Mouse (Mus musculus) forebrain, postnatal 0 days (tissue): ENCODE measurements around the gene Nyap1. TPM values are rescaled to one million over a fixed set of nuclear protein-coding genes. Genes with fewer than 3 reads are reported as not detected.
A peak's percentile ranks its signal among the peaks of the same experiment; 100 is the strongest.
"Not testable (repeated sequence)": the region's sequence is repeated elsewhere in the genome, so short reads cannot be mapped to it uniquely, and the experiment has no call there.

ENCODE experiments used
- ATAC-seq: fragments of 200-750 bp; cut with Nextera tagmentation; 2 replicates; pipeline ENCODE4 v1.8.0; 2017; ENCODE audit warnings: mild to moderate bottlenecking, moderate library complexity
- DNase-seq: peaks from one replicate; pipeline ENCODE4 v3.0.0-alpha.2; 2015
- H3K27ac ChIP-seq: fragments of 300-500 bp; sonication (generic); 2 replicates; pipeline ENCODE4 v1.5.1; 2014; ENCODE audit warnings: low read depth, mild to moderate bottlenecking, antibody characterized with exemption, low read length, moderate library complexity, mixed read lengths
- H3K27me3 ChIP-seq: fragments of 300-500 bp; sonication (generic); 2 replicates; pipeline ENCODE4 v1.6.1; 2014; ENCODE audit warnings: mild to moderate bottlenecking, low read length, mixed read lengths; ENCODE audit not compliant: insufficient read depth
- H3K36me3 ChIP-seq: fragments of 300-500 bp; sonication (generic); 2 replicates; pipeline ENCODE4 v1.6.1; 2014; ENCODE audit warnings: mild to moderate bottlenecking, moderate library complexity; ENCODE audit not compliant: insufficient read depth
- H3K4me1 ChIP-seq: fragments of 300-500 bp; sonication (generic); 2 replicates; pipeline ENCODE4 v1.6.1; 2014; ENCODE audit warnings: antibody characterized with exemption; ENCODE audit not compliant: insufficient read depth
- H3K4me2 ChIP-seq: fragments of 300-500 bp; sonication (generic); 2 replicates; pipeline ENCODE4 v1.6.1; 2014; ENCODE audit warnings: low read depth, mild to moderate bottlenecking, moderate library complexity
- H3K4me3 ChIP-seq: fragments of 300-500 bp; sonication (generic); 2 replicates; pipeline ENCODE4 v1.5.1; 2014; ENCODE audit warnings: low read depth, low read length, mixed read lengths
- H3K9ac ChIP-seq: fragments of 300-500 bp; sonication (generic); 2 replicates; pipeline ENCODE4 v1.6.1; 2014; ENCODE audit warnings: mild to moderate bottlenecking
- H3K9me3 ChIP-seq: fragments of 300-500 bp; sonication (generic); 2 replicates; pipeline ENCODE4 v1.6.1; 2016; ENCODE audit warnings: low read length
- CTCF ChIP-seq: sonication (generic); IDR thresholded peaks from 2 replicates; pipeline ENCODE4 v1.5.1; 2016; ENCODE audit warnings: antibody characterized with exemption, control low read depth, low read depth
- WGBS: fragments of 180-500 bp; shearing (Covaris S2); extraction: QIAGEN DNeasy Blood & Tissue Kit; methylation state at CpG from one replicate; pipeline ENCODE4 v1.1.7; 2014; 5-methylcytosine and 5-hydroxymethylcytosine counted together
- polyA plus RNA-seq: library from polyadenylated mRNA; unstranded; fragments of >200 nt; fragmentation: Nextera tagmentation; extraction: Ambion mirVana; gene quantifications from 2 replicates; pipeline ENCODE4 v1.2.1, GENCODE M21; 2015
- total RNA-seq: library from RNA; depleted of rRNA; stranded (reverse); fragments of >200 nt; gene quantifications from 2 replicates; pipeline ENCODE4 v1.2.3, GENCODE M21; 2014

Nyap1 gene
- total and polyA plus RNA-seq, 2 experiments from 2014 or later = 48.9 to 252 TPM

DNA sequence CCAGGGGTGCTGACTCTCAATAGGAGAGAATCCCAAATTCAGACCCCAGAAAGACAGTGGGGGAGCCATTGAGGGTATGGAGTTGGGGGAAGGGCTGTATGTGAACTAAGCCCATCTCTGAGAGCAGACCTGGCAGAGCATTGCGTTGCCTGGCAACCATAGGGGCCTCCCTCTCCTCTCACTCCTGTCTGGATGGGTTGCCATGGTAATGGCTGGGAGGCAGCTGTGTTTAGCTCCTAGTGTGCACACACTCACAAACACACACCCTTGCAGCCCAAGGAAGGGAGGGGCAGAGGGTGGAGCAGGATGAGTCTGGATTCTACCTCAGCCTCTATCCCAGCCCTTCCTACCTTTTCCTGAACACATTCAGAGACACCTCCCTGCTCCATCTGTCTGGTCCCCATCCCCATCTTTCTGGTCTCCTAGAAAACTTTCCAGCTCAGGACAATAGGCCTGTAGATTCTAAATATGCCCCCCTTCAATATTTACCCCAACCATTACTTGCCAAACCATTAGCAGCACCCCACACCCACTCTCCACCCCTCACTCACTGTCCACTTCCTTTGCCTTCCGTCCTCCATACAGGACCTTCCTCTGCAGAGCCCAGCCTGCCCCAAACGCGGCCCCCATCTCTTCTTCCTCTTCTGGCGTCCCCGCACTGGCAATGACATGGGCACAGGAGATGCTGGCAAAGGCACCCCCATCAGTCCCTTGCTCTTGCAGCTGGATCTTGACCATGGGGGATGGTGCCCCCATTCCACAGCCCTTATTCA is 6.9 kb downstream of the Nyap1 start:
- Histone ChIP-seq H3K9me3 (no peaks in the 10 kb centered on the region), H3K9ac (peak overlapping the region; percentile 43), H3K4me2 (peak overlapping the region; percentile 53), H3K36me3 (peaks cover 49% of the 10 kb centered on the region), H3K27me3 (no peaks in the 10 kb centered on the region), H3K27ac (peak overlapping the region; percentile 95), H3K4me1 (peaks cover 37% of the 10 kb centered on the region), H3K4me3 (peak overlapping the region; percentile 19)
- peak; percentile 97 for DNase-seq
- ATAC-seq = peak; percentile 98
- TF ChIP-seq CTCF = peak; percentile 34
- 23% methylated on average over 6 of the region's 6 CpGs for WGBS

DNA sequence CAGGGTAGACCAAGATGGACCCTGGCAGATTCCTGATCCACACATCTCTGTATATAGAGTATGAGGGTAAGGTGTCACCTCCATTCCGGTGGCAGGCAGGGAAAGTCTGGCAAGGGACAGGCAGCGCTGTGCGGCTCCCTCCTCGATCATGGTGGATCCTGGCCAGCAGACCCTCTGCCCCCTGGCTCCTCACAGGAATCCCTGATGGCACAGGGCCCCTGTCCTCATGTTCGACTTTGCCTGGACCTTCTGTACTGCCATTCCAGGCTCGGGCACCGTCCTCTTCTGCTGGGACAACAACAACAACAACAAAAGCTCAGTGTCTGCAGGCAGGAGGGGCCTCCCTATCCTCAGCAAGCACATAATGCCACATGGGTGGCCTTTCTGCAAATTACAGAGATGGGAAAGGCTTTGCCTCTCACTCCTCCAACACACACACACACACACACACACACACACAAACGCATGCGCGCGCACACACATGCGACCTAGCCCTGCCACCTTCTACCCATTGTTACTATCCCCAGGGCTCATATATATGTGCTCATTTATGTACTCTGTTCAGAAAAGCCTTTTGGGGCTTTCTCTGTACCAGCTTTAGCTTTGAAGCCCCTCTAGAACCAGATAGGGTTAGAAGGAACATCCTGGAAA is 7.6 kb downstream of the Nyap1 start:
- H3K36me3 ChIP-seq = peaks cover 51% of the 10 kb centered on the region
- no peaks in the 10 kb centered on the region for H3K9me3 ChIP-seq
- H3K4me1 ChIP-seq = peaks cover 30% of the 10 kb centered on the region
- ATAC-seq = peak; percentile 69
- peak overlapping the region; percentile 53 for H3K4me2 ChIP-seq
- H3K9ac ChIP-seq = peak overlapping the region; percentile 43
- no peaks in the 10 kb centered on the region for H3K27me3 ChIP-seq
- 6% methylated on average over 12 of the region's 12 CpGs for WGBS
- TF ChIP-seq CTCF = no peak
- H3K4me3 ChIP-seq = peak overlapping the region; percentile 19
- peak overlapping the region; percentile 95 for H3K27ac ChIP-seq
- no peak for DNase-seq

DNA sequence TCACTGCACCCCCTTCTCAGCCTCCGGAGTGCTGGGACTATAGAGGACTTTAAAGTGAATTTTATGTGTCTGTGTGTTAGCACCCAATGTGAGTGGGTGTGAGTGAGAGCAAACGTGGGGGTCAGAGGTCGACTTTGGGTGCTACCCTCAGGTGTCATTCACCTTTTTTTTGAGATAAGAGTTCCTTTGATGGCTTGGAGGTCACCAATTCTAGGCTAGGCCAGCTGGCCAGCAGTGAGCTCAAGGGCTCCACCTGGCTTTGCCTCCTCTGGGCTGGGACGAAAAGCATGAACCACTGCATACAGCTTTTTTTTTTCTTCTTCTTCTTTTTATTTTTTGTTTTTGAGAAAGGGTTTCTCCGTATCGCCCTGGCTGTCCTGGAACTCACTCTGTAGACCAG is 14.6 kb downstream of the Nyap1 start:
- no peaks in the 10 kb centered on the region for H3K9me3 ChIP-seq
- H3K36me3 ChIP-seq = peaks cover 14% of the 10 kb centered on the region; the same call in 1 of the 2 replicates
- H3K9ac ChIP-seq = no peak overlapping the region
- TF ChIP-seq CTCF = no peak
- H3K4me2 ChIP-seq = no peak overlapping the region
- no peak overlapping the region for H3K4me3 ChIP-seq
- no peaks in the 10 kb centered on the region for H3K27me3 ChIP-seq
- ATAC-seq (no peak), DNase-seq (no peak)
- H3K4me1 ChIP-seq = no peaks in the 10 kb centered on the region; the same call in 1 of the 2 replicates
- 76% methylated on average over 6 of the region's 6 CpGs for WGBS
- H3K27ac ChIP-seq = no peak overlapping the region

DNA sequence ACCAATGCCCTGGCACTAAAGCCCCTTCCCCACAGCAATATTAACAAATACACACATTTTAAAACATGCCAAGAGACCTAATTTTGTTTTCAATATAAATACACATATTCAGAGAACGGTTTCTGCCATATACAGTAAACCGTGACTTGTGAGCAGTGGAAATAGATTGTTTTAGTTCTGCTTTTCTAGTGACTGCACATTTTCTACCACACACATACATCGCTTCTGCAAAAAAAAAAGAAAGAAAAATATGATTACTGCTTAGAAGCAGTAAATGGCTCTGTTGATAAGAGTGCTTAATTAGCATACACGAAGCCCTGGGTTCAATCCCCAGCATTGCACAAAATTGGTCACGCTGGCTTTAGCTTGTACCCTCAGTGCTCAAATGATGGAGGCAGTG is 17.6 kb downstream of the Nyap1 start:
- no peak overlapping the region for H3K9ac ChIP-seq
- no peak for DNase-seq
- ATAC-seq = no peak

DNA sequence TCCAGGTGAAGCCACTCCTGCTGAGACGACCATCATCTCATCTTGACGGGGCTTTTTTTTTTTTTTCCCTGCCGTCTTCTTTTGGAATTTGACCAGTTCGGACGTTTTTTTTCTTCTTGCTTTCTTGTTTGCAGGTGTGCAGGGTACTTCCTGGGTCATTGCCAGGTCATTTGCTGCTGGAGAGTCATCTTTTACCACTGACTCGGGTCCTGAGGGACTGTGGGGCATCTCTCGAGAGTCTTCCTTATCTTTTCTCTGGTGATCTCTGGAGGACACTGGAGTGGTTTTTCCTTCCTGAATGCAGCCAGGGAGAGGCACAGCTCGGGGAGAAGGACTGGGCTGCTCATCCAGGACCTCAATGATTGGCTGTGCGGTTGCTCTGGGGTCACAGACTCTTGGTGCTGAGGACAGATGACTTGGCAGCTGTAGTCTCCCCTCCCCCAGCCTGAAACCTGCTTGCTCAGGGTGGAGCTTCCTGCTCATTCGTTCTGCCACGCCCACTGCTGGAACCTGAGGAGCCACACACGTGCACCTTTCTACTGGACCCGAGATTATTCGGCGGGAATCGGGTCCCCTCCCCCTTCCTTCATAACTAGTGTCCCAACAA is 20.7 kb downstream of the Nyap1 start:
- not testable (repeated sequence) for DNase-seq, H3K9me3 ChIP-seq, H3K27me3 ChIP-seq, H3K4me1 ChIP-seq, ATAC-seq, H3K4me3 ChIP-seq, H3K4me2 ChIP-seq, H3K36me3 ChIP-seq, H3K9ac ChIP-seq, H3K27ac ChIP-seq
- WGBS = 29% methylated on average over 10 of the region's 16 CpGs

More for the DNA sequence above, 17.6 kb downstream of the Nyap1 start:
- no peak for TF ChIP-seq CTCF
- Histone ChIP-seq H3K4me2 (no peak overlapping the region), H3K27ac (no peak overlapping the region), H3K4me1 (no peaks in the 10 kb centered on the region), H3K4me3 (no peak overlapping the region), H3K9me3 (no peaks in the 10 kb centered on the region), H3K36me3 (0 out of 2 replicates have a peak, but pooled peaks cover 3% of the 10 kb centered on the region), H3K27me3 (no peaks in the 10 kb centered on the region)
- 85% methylated on average over 5 of the region's 5 CpGs for WGBS

DNA sequence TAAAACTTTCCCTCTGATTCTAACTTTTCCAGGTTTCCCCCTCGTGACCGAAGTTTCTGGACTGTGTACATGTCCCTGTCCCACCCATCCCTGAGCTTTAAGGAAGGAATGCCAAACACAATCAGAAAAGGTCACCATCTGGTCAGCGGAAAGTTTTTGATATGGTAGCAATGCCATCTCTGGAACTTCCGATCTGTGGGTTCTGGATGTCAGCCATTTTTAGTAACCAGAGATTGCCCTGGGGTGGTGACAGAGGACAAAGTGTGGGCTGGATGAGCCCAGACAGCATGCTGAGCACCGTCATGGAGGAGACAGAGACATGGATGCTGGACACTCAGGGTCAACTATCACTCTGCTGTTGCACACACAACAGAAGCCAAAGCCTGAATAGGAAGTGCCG is 22.3 kb downstream of the Nyap1 start:
- no peaks in the 10 kb centered on the region for H3K27me3 ChIP-seq
- DNase-seq (no peak), ATAC-seq (no peak)
- H3K9ac ChIP-seq = no peak overlapping the region
- TF ChIP-seq CTCF = no peak
- no peaks in the 10 kb centered on the region for H3K4me1 ChIP-seq
- no peaks in the 10 kb centered on the region for H3K36me3 ChIP-seq
- no peak overlapping the region for H3K4me2 ChIP-seq
- H3K27ac ChIP-seq = no peak overlapping the region
- H3K9me3 ChIP-seq = no peaks in the 10 kb centered on the region
- WGBS = 87% methylated on average over 6 of the region's 6 CpGs
- no peak overlapping the region for H3K4me3 ChIP-seq
